Mouse (Mus musculus) limb, embryonic 12.5 days (tissue): ENCODE measurements at regions not wholly inside any gene's neighbourhood (a gene's known extent, or its start where the extent isn't known, plus 50 kb on each side); places are given as distances from the start of the nearest gene placed in this dataset.

Experiments used
- ATAC-seq: fragments of 200-750 bp; cut with Nextera tagmentation; 2 replicates; pipeline ENCODE4 v1.8.0; 2017; ENCODE audit warnings: low read depth, moderate TSS enrichment; ENCODE audit not compliant: insufficient number of reproducible peaks, insufficient read depth, low FRiP score, low TSS enrichment
- H3K27ac ChIP-seq: fragments of 300-500 bp; sonication (generic); 2 replicates; pipeline ENCODE4 v1.5.1; 2016; ENCODE audit warnings: mild to moderate bottlenecking, moderate library complexity
- H3K27me3 ChIP-seq: fragments of 300-500 bp; sonication (generic); 2 replicates; pipeline ENCODE4 v1.6.1; 2016; ENCODE audit warnings: mild to moderate bottlenecking, moderate library complexity
- H3K36me3 ChIP-seq: fragments of 300-500 bp; sonication (generic); 2 replicates; pipeline ENCODE4 v1.6.1; 2016; ENCODE audit warnings: mild to moderate bottlenecking, moderate library complexity
- H3K4me1 ChIP-seq: fragments of 300-500 bp; sonication (generic); replicated peaks from 2 replicates; pipeline ENCODE4 v1.6.1; 2016
- H3K4me2 ChIP-seq: fragments of 300-500 bp; sonication (generic); 2 replicates; pipeline ENCODE4 v1.6.1; 2016; ENCODE audit warnings: mild to moderate bottlenecking, moderate library complexity
- H3K4me3 ChIP-seq: fragments of 300-500 bp; sonication (generic); replicated peaks from 2 replicates; pipeline ENCODE4 v1.5.1; 2016; ENCODE audit warnings: mild to moderate bottlenecking
- H3K9ac ChIP-seq: fragments of 300-500 bp; sonication (generic); replicated peaks from 2 replicates; pipeline ENCODE4 v1.6.1; 2016; ENCODE audit warnings: mild to moderate bottlenecking, moderate library complexity
- H3K9me3 ChIP-seq: fragments of 300-500 bp; sonication (generic); 2 replicates; pipeline ENCODE4 v1.6.1; 2016; ENCODE audit warnings: mild to moderate bottlenecking, moderate library complexity
- WGBS: fragments of 180-500 bp; shearing (Covaris S2); methylation state at CpG from one replicate; pipeline ENCODE4 v1.1.7; 2016; 5-methylcytosine and 5-hydroxymethylcytosine counted together

DNA sequence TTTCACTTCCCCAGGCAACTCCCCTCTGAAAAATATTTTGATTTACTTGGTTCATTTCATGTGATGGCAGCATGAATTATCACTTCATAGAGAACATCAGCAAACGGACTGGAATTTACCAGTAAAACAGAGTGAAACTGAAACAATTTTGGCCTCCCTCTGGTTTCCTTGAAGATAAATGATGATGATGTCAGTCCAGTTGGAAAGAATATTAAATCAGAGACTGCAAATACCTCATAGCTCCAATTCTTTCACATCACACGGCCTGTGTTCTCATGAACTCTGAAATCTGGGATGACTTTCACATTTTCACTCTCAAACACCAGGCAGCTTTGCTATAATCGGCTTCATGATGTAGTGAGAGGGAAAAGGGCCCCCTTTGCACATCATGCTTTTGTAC lies 546.5 kb upstream of the Slit2 start:
- Histone ChIP-seq H3K9ac (no peak overlapping the region), H3K9me3 (no peaks in the 10 kb centered on the region), H3K4me1 (no peaks in the 10 kb centered on the region), H3K36me3 (no peaks in the 10 kb centered on the region), H3K4me3 (no peak overlapping the region), H3K4me2 (no peak overlapping the region), H3K27me3 (no peaks in the 10 kb centered on the region), H3K27ac (no peak overlapping the region)
- WGBS, result 57% methylated on average over 3 of the region's 3 CpGs
- ATAC-seq, result no peak

DNA sequence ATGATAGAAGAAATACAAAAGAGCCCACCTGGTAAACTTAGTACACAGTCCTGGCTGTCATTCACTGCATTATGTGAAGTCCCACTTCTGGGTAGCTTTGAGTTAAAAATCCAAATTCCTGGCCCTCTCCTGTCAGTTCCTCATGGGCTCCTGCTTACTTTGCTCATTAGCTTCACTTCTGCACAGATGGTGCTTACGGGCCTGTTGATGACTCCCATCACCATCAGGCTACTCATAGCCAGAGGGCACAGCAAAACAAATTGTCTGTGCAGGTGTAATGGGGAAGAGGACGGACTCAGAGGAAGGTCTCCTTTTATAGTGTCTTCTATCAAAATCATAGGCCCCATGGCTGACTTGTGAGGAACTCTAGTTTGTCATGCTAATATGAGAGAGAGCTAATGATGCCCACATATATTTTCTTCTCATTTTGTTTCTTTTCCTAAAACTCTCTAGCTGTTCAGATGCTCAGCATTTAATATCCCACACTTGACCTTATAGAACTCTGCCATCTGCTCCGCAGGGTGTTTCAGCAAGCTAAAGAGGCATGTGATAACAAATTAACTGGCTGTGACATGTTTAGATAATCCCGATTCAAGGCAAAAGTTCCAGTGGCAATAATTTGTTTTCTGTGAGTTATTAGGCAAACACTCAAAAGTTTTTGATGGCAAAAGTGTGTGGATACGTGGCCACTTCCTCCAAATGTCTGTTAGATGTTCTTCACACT lies 536.5 kb upstream of the Slit2 start:
- no peak for ATAC-seq
- WGBS, result 41% methylated on average over 5 of the region's 5 CpGs
- no peaks in the 10 kb centered on the region for H3K27me3 ChIP-seq
- no peaks in the 10 kb centered on the region for H3K4me1 ChIP-seq
- H3K9me3 ChIP-seq, result no peaks in the 10 kb centered on the region
- H3K36me3 ChIP-seq, result no peaks in the 10 kb centered on the region
- H3K4me3 ChIP-seq, result no peak overlapping the region
- H3K9ac ChIP-seq, result no peak overlapping the region
- no peak overlapping the region for H3K4me2 ChIP-seq
- H3K27ac ChIP-seq, result no peak overlapping the region

DNA sequence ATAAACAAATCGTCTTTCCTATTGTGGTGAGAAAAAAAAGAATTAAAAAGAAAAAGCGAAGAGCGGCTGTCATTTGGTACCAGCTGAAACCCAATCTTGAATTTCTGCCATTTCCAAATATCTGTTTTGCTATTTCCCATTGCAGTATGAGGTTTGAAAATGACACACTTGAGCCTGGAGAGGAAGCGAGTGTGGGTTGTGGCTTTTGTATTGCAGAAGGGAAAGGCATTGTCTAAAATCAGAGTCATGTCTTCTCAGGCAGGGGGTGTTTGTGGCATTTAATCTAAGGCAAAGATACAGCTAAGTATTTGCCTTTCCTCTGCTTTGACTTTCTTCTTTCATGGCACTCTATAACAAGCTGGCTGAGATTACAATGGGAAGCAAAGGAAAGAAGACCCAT lies 518.1 kb upstream of the Slit2 start:
- H3K4me2 ChIP-seq, result no peak overlapping the region
- H3K36me3 ChIP-seq, result no peaks in the 10 kb centered on the region
- no peak overlapping the region for H3K27ac ChIP-seq
- ATAC-seq, result no peak
- H3K9ac ChIP-seq, result no peak overlapping the region
- peaks cover 4% of the 10 kb centered on the region; the same call in 1 of the 2 replicates for H3K9me3 ChIP-seq
- WGBS, result 90% methylated on average over 4 of the region's 4 CpGs
- no peaks in the 10 kb centered on the region for H3K27me3 ChIP-seq
- no peaks in the 10 kb centered on the region for H3K4me1 ChIP-seq
- H3K4me3 ChIP-seq, result no peak overlapping the region

DNA sequence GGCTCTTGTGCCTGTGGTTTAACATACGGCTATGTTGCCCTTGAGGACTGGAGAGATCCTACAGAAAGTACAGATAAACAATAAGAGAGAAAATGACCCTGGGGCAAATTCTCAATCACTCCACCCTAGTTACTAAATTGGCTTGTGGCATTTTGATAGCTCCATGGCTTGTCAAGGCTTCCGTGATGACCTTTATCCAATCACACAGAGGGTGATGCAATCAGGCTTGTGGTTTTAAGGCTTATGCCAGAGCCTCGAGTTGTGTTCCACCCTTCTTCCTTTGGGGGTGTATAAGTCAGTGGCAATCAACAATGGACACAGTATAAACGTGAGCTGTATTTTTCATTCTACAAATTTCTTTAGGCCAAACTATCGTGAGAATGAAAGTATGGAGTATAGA lies 513.5 kb upstream of the Slit2 start:
- 73% methylated on average over 5 of the region's 5 CpGs for WGBS

DNA sequence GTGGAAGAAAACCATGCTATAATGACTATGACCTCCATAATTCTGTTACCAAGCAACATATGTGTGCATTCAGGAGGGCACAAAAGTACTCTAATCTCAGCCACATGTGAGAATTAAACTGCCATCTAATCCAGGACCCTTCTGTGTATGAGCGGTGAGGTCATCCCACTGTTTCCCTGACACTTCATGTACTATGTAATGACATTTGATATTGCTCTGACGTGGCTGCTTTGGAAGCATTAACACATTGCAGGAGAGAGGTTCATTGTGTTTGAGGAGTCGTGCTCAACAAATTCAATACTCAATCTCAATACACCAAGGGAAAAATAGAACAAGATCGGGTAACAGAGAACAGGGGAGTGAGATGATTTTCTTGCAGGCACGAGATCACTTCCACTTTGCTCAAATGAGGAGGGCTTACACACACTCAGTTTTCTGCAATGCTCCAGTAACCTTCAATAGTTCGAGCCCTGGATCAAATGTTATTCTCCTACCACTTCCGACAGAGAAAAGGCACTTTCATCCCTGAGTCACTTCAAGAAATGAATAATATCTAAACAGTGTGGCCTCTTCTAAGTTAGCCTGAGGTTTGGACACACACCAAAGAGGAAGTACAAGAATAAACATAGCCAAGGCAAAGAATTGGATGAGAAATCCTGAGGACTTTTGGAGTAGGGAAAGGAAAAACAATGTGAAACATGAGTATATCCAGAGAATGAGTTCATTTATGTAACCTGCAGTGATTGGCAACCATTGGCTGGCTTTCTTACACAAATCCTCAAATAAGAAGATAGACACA lies 510.7 kb upstream of the Slit2 start:
- Histone ChIP-seq H3K9me3 (peaks cover 4% of the 10 kb centered on the region; the same call in 1 of the 2 replicates), H3K4me3 (no peak overlapping the region), H3K27ac (no peak overlapping the region), H3K4me1 (no peaks in the 10 kb centered on the region), H3K27me3 (no peaks in the 10 kb centered on the region), H3K9ac (no peak overlapping the region), H3K36me3 (no peaks in the 10 kb centered on the region), H3K4me2 (no peak overlapping the region)
- 76% methylated on average over 7 of the region's 7 CpGs for WGBS
- ATAC-seq, result no peak

More for the DNA sequence above, 513.5 kb upstream of the Slit2 start:
- H3K9ac ChIP-seq, result no peak overlapping the region
- H3K36me3 ChIP-seq, result no peaks in the 10 kb centered on the region
- H3K9me3 ChIP-seq, result peaks cover 4% of the 10 kb centered on the region; the same call in 1 of the 2 replicates
- no peak overlapping the region for H3K4me2 ChIP-seq
- H3K4me1 ChIP-seq, result no peaks in the 10 kb centered on the region
- H3K4me3 ChIP-seq, result no peak overlapping the region
- no peak for ATAC-seq
- no peaks in the 10 kb centered on the region for H3K27me3 ChIP-seq
- H3K27ac ChIP-seq, result no peak overlapping the region

DNA sequence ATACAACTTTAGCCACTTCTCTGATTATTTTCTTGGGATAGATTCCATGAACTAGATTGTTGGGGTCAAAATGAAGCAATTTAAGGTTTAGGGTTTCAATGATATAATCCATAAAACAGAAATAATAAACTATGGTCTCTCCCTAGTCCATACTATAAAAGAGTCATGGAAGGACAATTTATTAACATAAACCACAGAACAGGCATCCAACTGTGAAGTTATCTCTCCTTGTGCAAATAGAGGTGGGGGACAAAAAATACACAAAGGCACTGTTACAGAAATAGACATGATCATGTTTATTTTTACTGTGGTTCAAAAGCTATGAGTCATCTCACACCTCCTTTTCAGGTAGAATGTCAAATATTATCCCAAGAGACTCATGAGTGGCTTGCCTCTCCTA lies 503.0 kb upstream of the Slit2 start:
- no peak overlapping the region for H3K4me2 ChIP-seq
- H3K27ac ChIP-seq, result no peak overlapping the region
- no peaks in the 10 kb centered on the region for H3K36me3 ChIP-seq
- H3K9me3 ChIP-seq, result no peaks in the 10 kb centered on the region
- ATAC-seq, result no peak
- H3K9ac ChIP-seq, result no peak overlapping the region
- H3K4me1 ChIP-seq, result no peaks in the 10 kb centered on the region
- H3K4me3 ChIP-seq, result no peak overlapping the region
- H3K27me3 ChIP-seq, result no peaks in the 10 kb centered on the region

DNA sequence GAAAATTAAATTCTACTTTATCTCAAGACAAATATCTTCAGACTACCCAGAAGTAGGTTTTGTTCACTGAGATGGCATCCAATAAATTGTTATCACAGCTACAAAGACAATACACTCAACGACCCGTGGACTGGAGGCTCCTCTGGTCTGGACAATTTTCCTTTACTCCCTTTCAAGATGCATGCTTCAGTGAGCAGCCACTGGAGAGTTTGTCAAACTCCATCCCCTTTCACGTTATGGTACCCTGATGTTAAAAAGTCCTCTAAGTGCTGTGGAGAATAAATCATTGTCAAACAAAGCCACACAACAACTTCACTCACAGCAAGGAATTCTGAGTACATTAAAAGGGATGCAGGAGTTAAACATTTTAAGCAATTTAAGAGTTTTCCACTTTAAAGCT lies 486.7 kb upstream of the Slit2 start:
- Histone ChIP-seq H3K27ac (no peak overlapping the region), H3K4me3 (no peak overlapping the region), H3K9me3 (no peaks in the 10 kb centered on the region), H3K36me3 (no peaks in the 10 kb centered on the region), H3K4me1 (no peaks in the 10 kb centered on the region), H3K27me3 (no peaks in the 10 kb centered on the region), H3K4me2 (no peak overlapping the region), H3K9ac (no peak overlapping the region)
- no peak for ATAC-seq
- 36% methylated on average over 3 of the region's 3 CpGs for WGBS

DNA sequence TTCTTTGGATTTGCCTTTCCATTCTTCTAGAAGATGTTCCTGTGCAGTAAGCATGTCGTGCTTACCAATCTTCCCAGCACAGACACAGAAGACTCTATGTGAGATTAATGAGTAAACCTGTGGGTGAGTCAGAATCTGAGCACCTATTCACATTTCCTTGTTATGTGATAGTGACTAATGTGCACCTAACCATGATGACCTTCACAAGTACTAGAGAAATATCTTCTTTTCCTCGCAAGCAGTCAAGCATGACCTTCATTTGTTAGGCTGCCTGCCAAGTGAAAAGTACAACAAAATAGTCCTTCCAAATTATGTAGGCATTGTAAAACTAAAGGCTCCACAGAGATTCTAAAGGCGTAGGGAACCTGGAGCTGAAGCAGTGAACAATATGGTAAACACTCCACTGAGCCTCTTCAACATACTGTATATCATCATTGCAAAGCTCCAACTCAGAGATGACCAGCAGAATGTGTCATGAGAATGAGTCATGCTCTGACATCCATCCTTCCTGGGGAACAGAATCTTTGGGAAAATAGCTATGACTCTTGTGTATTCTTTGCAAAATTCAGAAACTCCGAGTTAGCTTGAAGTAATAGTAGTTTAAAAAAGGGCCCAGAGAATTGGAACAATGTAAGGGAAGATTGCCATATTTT lies 480.0 kb upstream of the Slit2 start:
- WGBS, result 85% methylated on average over 4 of the region's 4 CpGs
- no peaks in the 10 kb centered on the region for H3K27me3 ChIP-seq
- H3K4me1 ChIP-seq, result no peaks in the 10 kb centered on the region
- H3K4me2 ChIP-seq, result no peak overlapping the region
- H3K4me3 ChIP-seq, result no peak overlapping the region
- no peak overlapping the region for H3K27ac ChIP-seq
- no peaks in the 10 kb centered on the region for H3K9me3 ChIP-seq
- no peaks in the 10 kb centered on the region for H3K36me3 ChIP-seq
- ATAC-seq, result no peak
- no peak overlapping the region for H3K9ac ChIP-seq

DNA sequence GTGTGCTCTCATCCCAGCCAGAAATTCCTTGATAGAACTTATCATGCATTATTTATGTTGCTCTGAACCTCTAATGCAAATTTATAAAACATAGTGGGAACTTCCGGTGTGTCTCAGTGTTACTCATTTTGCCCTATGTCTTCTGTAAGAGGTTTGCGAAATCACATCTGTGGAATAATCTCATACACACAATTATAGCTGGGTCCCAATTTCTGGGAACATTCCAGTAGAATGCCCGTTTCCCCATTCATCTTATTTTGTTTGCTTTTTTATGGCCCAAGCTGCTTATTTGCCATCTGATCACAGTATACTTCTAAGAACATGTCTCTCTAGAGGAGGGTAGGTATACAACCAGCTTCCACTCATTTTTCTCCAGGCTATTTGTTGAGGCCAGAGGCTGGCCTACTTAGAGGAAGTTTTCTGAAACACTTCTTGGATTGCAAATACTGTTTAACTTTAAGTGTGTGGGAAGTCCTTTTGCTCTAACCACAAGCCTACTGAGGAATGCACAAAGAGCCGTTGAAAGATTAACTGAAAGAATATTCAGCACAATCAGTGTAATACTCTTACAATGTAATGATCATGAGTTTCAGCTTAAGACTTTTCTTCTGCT lies 474.1 kb upstream of the Slit2 start:
- WGBS, result 87% methylated on average over 4 of the region's 4 CpGs
- Histone ChIP-seq H3K36me3 (no peaks in the 10 kb centered on the region), H3K4me1 (no peaks in the 10 kb centered on the region), H3K4me2 (no peak overlapping the region), H3K9ac (no peak overlapping the region), H3K9me3 (no peaks in the 10 kb centered on the region), H3K4me3 (no peak overlapping the region), H3K27ac (no peak overlapping the region), H3K27me3 (no peaks in the 10 kb centered on the region)
- no peak for ATAC-seq

DNA sequence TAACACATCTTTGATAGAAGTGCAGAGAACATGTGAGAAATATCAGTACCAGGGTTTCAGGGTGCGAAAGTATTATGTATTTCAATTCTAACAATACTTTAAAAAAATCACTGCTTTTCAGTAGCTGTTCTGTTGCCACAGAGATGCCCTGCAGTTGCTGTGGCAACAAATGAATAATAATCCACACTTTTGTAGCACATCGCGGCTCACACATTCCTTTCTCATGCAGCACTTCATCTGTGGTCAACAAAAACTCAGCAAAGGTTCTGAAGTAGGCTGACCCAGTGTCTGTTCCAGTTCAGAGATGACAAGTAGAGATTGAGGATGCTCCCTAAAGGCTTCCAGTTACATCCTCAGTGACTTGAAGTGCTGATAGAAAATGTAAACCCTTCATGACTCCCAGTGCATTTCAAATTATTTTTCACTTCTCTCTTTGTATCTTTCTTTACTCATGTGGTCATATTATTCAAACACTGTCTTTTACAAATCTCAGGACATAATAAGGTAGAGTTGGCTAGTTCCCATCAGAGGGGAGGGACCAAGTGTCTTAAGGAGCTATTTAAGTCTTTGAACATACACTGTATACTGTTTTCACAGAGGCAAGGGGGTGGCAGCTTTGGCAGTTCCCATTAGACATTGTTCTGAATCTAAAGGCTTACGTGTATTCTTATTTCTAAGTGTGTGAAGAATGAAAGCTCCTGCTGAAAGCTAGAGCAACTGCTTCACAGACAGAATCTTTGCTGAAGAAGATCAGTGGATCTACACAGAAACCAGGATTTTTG lies 460.6 kb upstream of the Slit2 start:
- Histone ChIP-seq H3K9me3 (no peaks in the 10 kb centered on the region), H3K4me1 (no peaks in the 10 kb centered on the region), H3K27ac (no peak overlapping the region), H3K9ac (no peak overlapping the region), H3K4me3 (no peak overlapping the region), H3K36me3 (no peaks in the 10 kb centered on the region), H3K4me2 (no peak overlapping the region), H3K27me3 (no peaks in the 10 kb centered on the region)
- no peak for ATAC-seq
- WGBS, result 88% methylated on average over 4 of the region's 4 CpGs

DNA sequence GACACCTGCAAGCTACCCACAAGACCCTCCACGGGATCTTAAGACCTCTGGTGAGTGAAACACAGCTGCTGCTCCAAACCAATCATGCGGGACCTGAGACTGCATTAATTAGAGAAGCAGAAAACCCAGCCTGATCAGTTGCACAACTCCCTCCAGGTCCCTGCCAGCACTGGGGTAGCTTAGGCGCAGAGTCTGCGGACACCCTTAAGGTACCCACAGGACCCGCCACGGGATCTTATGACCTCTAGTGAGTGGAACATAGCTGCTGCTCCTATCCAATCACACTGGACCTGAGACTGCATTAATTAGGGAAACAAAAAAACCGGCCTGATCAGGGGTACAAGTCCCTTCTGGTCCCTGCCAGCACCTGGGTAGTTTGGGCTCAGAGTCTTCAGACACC lies 454.3 kb upstream of the Slit2 start:
- 87% methylated on average over 7 of the region's 7 CpGs for WGBS
- no peaks in the 10 kb centered on the region for H3K36me3 ChIP-seq
- no peak overlapping the region for H3K4me2 ChIP-seq
- H3K27ac ChIP-seq, result no peak overlapping the region
- H3K9me3 ChIP-seq, result no peaks in the 10 kb centered on the region
- no peaks in the 10 kb centered on the region for H3K4me1 ChIP-seq
- no peak for ATAC-seq
- no peak overlapping the region for H3K9ac ChIP-seq
- no peaks in the 10 kb centered on the region for H3K27me3 ChIP-seq
- H3K4me3 ChIP-seq, result no peak overlapping the region
